Mouse (Mus musculus) forebrain, embryonic 10.5 days (tissue): Measurements from ENCODE around the gene Ube2b. TPM values are rescaled to one million over a fixed set of nuclear protein-coding genes. Genes with fewer than 3 reads are reported as not detected.

Experiments used
- DNase-seq: peaks from one replicate; pipeline ENCODE4 v3.0.0-alpha.2; 2017; ENCODE audit warnings: low spot score; ENCODE audit errors: extremely low spot score
- H3K27ac ChIP-seq: fragments of 300-500 bp; sonication (generic); 2 replicates; pipeline ENCODE4 v1.5.1; 2016; ENCODE audit warnings: mild to moderate bottlenecking
- H3K27me3 ChIP-seq: fragments of 300-500 bp; sonication (generic); 2 replicates; pipeline ENCODE4 v1.6.1; 2016; ENCODE audit warnings: mild to moderate bottlenecking; ENCODE audit not compliant: poor library complexity, severe bottlenecking
- H3K36me3 ChIP-seq: fragments of 300-500 bp; sonication (generic); replicated peaks from 2 replicates; pipeline ENCODE4 v1.6.1; 2016; ENCODE audit warnings: mild to moderate bottlenecking, moderate library complexity
- H3K4me1 ChIP-seq: fragments of 300-500 bp; sonication (generic); 2 replicates; pipeline ENCODE4 v1.6.1; 2016
- H3K4me3 ChIP-seq: fragments of 300-500 bp; sonication (generic); 2 replicates; pipeline ENCODE4 v1.5.1; 2016; ENCODE audit warnings: mild to moderate bottlenecking, moderate library complexity
- H3K9me3 ChIP-seq: fragments of 300-500 bp; sonication (generic); 2 replicates; pipeline ENCODE4 v1.6.1; 2016; ENCODE audit warnings: mild to moderate bottlenecking, moderate library complexity
- WGBS: fragments of 180-500 bp; shearing (Covaris S2); methylation state at CpG from one replicate; pipeline ENCODE4 v1.1.7; 2016; 5-methylcytosine and 5-hydroxymethylcytosine counted together
- polyA plus RNA-seq: library from polyadenylated mRNA; unstranded; fragments of >200 nt; fragmentation: Nextera tagmentation; extraction: Ambion mirVana; gene quantifications from 2 replicates; pipeline ENCODE4 v1.2.1, GENCODE M21; 2016

The Ube2b gene
- polyA plus RNA-seq, 1 experiment from 2014 or later: 199 TPM

- H3K27ac ChIP-seq: peak overlapping the region; percentile 9; the same call in 1 of the 2 replicates
- DNase-seq: peak; percentile 18
- no peaks in the 10 kb centered on the region for H3K27me3 ChIP-seq
- H3K9me3 ChIP-seq: no peaks in the 10 kb centered on the region
- WGBS: 68% methylated on average over 15 of the region's 15 CpGs
- peaks cover 20% of the 10 kb centered on the region for H3K4me1 ChIP-seq
- no peak overlapping the region for H3K4me3 ChIP-seq
- no peaks in the 10 kb centered on the region for H3K36me3 ChIP-seq
Observed at GRCm38 (mm10) chr11:51942602-51943499, 57.7 kb downstream of the Ube2b start.

GRCm38 (mm10) chr11:51940511-51940955 is 60.0 kb downstream of the Ube2b start:
- H3K27me3 ChIP-seq: no peaks in the 10 kb centered on the region
- no peak for DNase-seq
- peaks cover 18% of the 10 kb centered on the region for H3K4me1 ChIP-seq
- no peak overlapping the region for H3K4me3 ChIP-seq
- WGBS: 79% methylated on average over 13 of the region's 13 CpGs
- no peaks in the 10 kb centered on the region for H3K9me3 ChIP-seq
- no peak overlapping the region for H3K27ac ChIP-seq
- no peaks in the 10 kb centered on the region for H3K36me3 ChIP-seq

GRCm38 (mm10) chr11:51939590-51939955 is 61.0 kb downstream of the Ube2b start:
- H3K4me3 ChIP-seq: no peak overlapping the region
- H3K27me3 ChIP-seq: no peaks in the 10 kb centered on the region
- H3K27ac ChIP-seq: no peak overlapping the region
- peaks cover 12% of the 10 kb centered on the region for H3K4me1 ChIP-seq
- DNase-seq: no peak
- 94% methylated on average over 8 of the region's 8 CpGs for WGBS
- H3K36me3 ChIP-seq: no peaks in the 10 kb centered on the region
- no peaks in the 10 kb centered on the region for H3K9me3 ChIP-seq

GRCm38 (mm10) chr11:51938817-51939589 is 61.6 kb downstream of the Ube2b start:
- H3K4me1 ChIP-seq: peaks cover 12% of the 10 kb centered on the region
- H3K27ac ChIP-seq: no peak overlapping the region
- 87% methylated on average over 12 of the region's 12 CpGs for WGBS
- H3K27me3 ChIP-seq: no peaks in the 10 kb centered on the region
- DNase-seq: no peak
- H3K9me3 ChIP-seq: no peaks in the 10 kb centered on the region
- H3K4me3 ChIP-seq: no peak overlapping the region
- no peaks in the 10 kb centered on the region for H3K36me3 ChIP-seq

- DNase-seq: no peak
- Histone ChIP-seq H3K4me3 (no peak overlapping the region), H3K4me1 (no peaks in the 10 kb centered on the region; the same call in 1 of the 2 replicates), H3K27me3 (no peaks in the 10 kb centered on the region), H3K36me3 (no peaks in the 10 kb centered on the region), H3K9me3 (no peaks in the 10 kb centered on the region), H3K27ac (no peak overlapping the region)
- WGBS: 79% methylated on average over 6 of the region's 6 CpGs
Observed at GRCm38 (mm10) chr11:51937361-51937781, 63.2 kb downstream of the Ube2b start.

- Histone ChIP-seq H3K27me3 (no peaks in the 10 kb centered on the region), H3K36me3 (no peaks in the 10 kb centered on the region), H3K4me1 (no peaks in the 10 kb centered on the region), H3K4me3 (no peak overlapping the region), H3K27ac (no peak overlapping the region), H3K9me3 (no peaks in the 10 kb centered on the region)
- 60% methylated on average over 5 of the region's 5 CpGs for WGBS
- no peak for DNase-seq
Observed at GRCm38 (mm10) chr11:51935636-51936434, 64.7 kb downstream of the Ube2b start.

Other genes with a start within 250 kb of the Ube2b start
- 12.8 and 14.0 TPM in 2 replicates for gene Sec24a, start 237.1 kb downstream of the Ube2b start, polyA plus RNA-seq
- 112 and 114 TPM in 2 replicates for gene Sar1b, start 237.1 kb downstream of the Ube2b start, polyA plus RNA-seq
- gene Jade2, start 143.1 kb downstream of the Ube2b start, polyA plus RNA-seq: 0.57 and 0.64 TPM in 2 replicates
- 138 and 144 TPM in 2 replicates for gene Cdkn2aipnl, start 33.1 kb downstream of the Ube2b start, polyA plus RNA-seq
- 11.0 and 13.0 TPM in 2 replicates for gene Cdkl3, start 3.5 kb upstream of the Ube2b start, polyA plus RNA-seq
- 86.5 and 88.4 TPM in 2 replicates for gene Ppp2ca, start 97.9 kb upstream of the Ube2b start, polyA plus RNA-seq
- gene Olfr1373, start 144.8 kb upstream of the Ube2b start, polyA plus RNA-seq: not detected in 2 replicates
- gene Olfr1371, start 213.2 kb upstream of the Ube2b start, polyA plus RNA-seq: not detected in 2 replicates
- gene Skp1a, start 231.2 kb upstream of the Ube2b start, polyA plus RNA-seq: 906 and 908 TPM in 2 replicates